Mouse (Mus musculus): ENCODE data around the gene Cacng5.

- TF ChIP-seq POLR2A (IDR thresholded peaks at IDR 0.05; ENCODE audit: borderline replicate concordance, extremely low read depth, low read depth, low read length) (no peak), CTCF (IDR thresholded peaks at IDR 0.05; ENCODE audit: insufficient read depth, low read length) (no peak)
Observed at GRCm38 (mm10) chr11:107946823-107947222, 32.0 kb upstream of the Cacng5 start.

Data from lung, adult 2 months (tissue).